Mouse (Mus musculus) kidney, embryonic 15.5 days (tissue): ENCODE measurements around the gene Il4. TPM values are rescaled to one million over a fixed set of nuclear protein-coding genes. Genes with fewer than 3 reads are reported as not detected.
"Not testable (repeated sequence)": the region's sequence is repeated elsewhere in the genome, so short reads cannot be mapped to it uniquely, and the experiment has no call there.

Experiments used
- ATAC-seq: fragments of 200-750 bp; cut with Nextera tagmentation; replicated peaks from 2 replicates; pipeline ENCODE4 v1.8.0; 2017; ENCODE audit warnings: moderate TSS enrichment; ENCODE audit not compliant: low FRiP score
- H3K27ac ChIP-seq: fragments of 300-500 bp; sonication (generic); 2 replicates; pipeline ENCODE4 v1.5.1; 2015; ENCODE audit warnings: mild to moderate bottlenecking, inconsistent platforms
- H3K27me3 ChIP-seq: fragments of 300-500 bp; sonication (generic); 2 replicates; pipeline ENCODE4 v1.6.1; 2015; ENCODE audit warnings: inconsistent platforms
- H3K36me3 ChIP-seq: fragments of 300-500 bp; sonication (generic); 2 replicates; pipeline ENCODE4 v1.6.1; 2015; ENCODE audit warnings: inconsistent platforms
- H3K4me1 ChIP-seq: fragments of 300-500 bp; sonication (generic); 2 replicates; pipeline ENCODE4 v1.6.1; 2015; ENCODE audit warnings: inconsistent platforms
- H3K4me2 ChIP-seq: fragments of 300-500 bp; sonication (generic); 2 replicates; pipeline ENCODE4 v1.6.1; 2015; ENCODE audit warnings: moderate library complexity, mild to moderate bottlenecking, inconsistent platforms
- H3K4me3 ChIP-seq: fragments of 300-500 bp; sonication (generic); replicated peaks from 2 replicates; pipeline ENCODE4 v1.5.1; 2015; ENCODE audit warnings: mild to moderate bottlenecking, inconsistent platforms
- H3K9ac ChIP-seq: fragments of 300-500 bp; sonication (generic); 2 replicates; pipeline ENCODE4 v1.6.1; 2015; ENCODE audit warnings: mild to moderate bottlenecking, inconsistent platforms
- H3K9me3 ChIP-seq: fragments of 300-500 bp; sonication (generic); replicated peaks from 2 replicates; pipeline ENCODE4 v1.6.1; 2016; ENCODE audit warnings: inconsistent platforms
- WGBS: fragments of 180-500 bp; shearing (Covaris S2); methylation state at CpG from one replicate; pipeline ENCODE4 v1.1.7; 2015; ENCODE audit warnings: mixed read lengths; 5-methylcytosine and 5-hydroxymethylcytosine counted together
- polyA plus RNA-seq: library from polyadenylated mRNA; unstranded; fragments of >200 nt; fragmentation: Nextera tagmentation; extraction: Ambion mirVana; gene quantifications from 2 replicates; pipeline ENCODE4 v1.2.1, GENCODE M21; 2015

The Il4 gene
- polyA plus RNA-seq, 1 experiment from 2014 or later = 1.2 TPM

DNA sequence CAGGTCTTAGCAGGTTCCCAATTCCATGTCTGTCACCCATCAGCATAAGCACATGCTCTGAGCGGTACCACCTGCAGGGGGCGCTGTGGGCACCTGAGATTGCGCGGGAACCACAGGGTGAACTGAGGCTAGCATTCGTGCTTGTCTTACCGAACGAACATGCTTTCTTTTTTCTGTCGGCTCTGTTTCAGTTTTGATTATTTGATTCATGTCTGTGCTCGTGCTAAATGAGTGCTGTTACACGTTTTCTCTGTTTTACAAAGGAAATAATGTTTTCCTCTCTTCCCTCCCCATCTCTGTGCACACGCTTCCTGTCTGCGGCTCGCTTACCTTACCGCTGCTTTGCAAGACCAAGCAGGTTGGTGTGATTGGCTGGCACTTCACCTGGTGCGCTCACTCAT, 28.1 kb downstream of the Il4 start:
- H3K36me3 ChIP-seq = peaks cover 83% of the 10 kb centered on the region
- no peak overlapping the region for H3K4me3 ChIP-seq
- H3K27ac ChIP-seq = no peak overlapping the region
- no peaks in the 10 kb centered on the region for H3K9me3 ChIP-seq
- 44% methylated on average over 15 of the region's 15 CpGs for WGBS
- H3K4me2 ChIP-seq = no peak overlapping the region
- H3K27me3 ChIP-seq = no peaks in the 10 kb centered on the region
- ATAC-seq = no peak
- no peak overlapping the region for H3K9ac ChIP-seq
- no peaks in the 10 kb centered on the region for H3K4me1 ChIP-seq

DNA sequence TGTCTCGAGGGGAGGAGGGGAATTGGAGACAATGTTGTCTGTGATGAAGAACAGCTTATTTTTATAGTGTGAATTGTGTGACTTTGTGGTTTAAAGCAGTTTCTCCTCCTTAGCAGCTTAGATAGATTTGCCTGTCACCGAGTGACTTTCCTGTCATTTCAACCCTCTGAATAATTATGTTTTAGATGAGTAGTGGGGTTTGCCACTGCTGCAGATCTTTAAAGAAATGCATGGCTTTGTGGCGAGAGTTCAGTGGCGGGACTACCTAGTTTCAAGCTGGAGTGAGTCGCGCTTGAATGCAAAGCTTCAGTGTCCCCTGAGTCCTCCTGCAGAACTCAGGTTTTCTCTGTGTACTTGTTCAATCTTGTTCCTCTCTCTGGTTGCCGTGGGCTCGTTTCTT, 30.2 kb downstream of the Il4 start:
- H3K36me3 ChIP-seq = peaks cover 78% of the 10 kb centered on the region
- H3K4me3 ChIP-seq = no peak overlapping the region
- no peak overlapping the region for H3K4me2 ChIP-seq
- no peaks in the 10 kb centered on the region for H3K27me3 ChIP-seq
- no peak for ATAC-seq
- no peak overlapping the region for H3K9ac ChIP-seq
- no peak overlapping the region for H3K27ac ChIP-seq
- no peaks in the 10 kb centered on the region for H3K9me3 ChIP-seq
- 83% methylated on average over 8 of the region's 8 CpGs for WGBS
- no peaks in the 10 kb centered on the region for H3K4me1 ChIP-seq

DNA sequence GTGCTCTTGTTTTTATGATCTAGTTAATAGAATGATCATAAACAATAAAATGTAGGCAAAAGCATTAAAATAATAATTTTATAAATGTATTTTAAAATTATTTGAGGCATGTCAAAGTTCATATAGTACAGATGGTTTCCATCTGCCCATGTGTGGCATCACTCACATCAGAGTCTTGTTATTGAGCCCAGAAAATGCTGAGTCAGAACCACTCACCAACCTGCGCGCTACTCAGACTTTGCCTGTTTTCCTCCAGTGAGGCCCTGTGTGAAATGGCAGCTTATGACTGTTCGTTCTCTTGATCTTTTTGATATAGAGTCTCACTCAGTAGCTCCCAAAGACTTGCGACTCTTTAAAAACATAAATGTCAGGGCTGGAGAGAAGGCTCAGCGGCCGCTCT, 33.0 kb downstream of the Il4 start:
- no peak for ATAC-seq
- Histone ChIP-seq H3K36me3 (peaks cover 76% of the 10 kb centered on the region), H3K4me3 (no peak overlapping the region)

DNA sequence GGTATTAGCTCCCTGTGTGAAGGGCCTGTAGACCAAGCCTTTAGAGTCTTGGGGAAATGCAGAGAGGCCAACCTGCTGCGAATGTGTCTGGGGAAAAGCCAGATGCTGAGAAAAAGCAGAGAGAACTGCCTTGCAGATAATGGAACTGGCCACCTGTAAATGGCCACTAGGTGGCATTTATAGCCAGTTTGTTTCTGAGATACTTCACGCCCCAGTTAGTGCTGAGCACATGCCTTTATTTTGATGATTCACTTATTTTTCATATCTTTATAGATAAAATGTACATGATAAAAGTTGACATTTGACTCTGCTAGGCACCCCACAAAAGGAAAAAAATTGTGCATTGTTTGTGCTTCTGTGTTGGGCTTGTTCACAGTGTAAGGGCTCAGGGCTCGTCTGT, 33.6 kb downstream of the Il4 start:
- Histone ChIP-seq H3K4me2 (no peak overlapping the region), H3K4me1 (no peaks in the 10 kb centered on the region), H3K27ac (no peak overlapping the region), H3K27me3 (no peaks in the 10 kb centered on the region), H3K4me3 (no peak overlapping the region), H3K36me3 (peaks cover 82% of the 10 kb centered on the region), H3K9ac (no peak overlapping the region), H3K9me3 (no peaks in the 10 kb centered on the region)
- ATAC-seq = no peak
- 54% methylated on average over 3 of the region's 3 CpGs for WGBS

More for the DNA sequence above, 33.0 kb downstream of the Il4 start:
- 90% methylated on average over 6 of the region's 6 CpGs for WGBS
- no peaks in the 10 kb centered on the region for H3K4me1 ChIP-seq
- no peaks in the 10 kb centered on the region for H3K9me3 ChIP-seq
- no peak overlapping the region for H3K9ac ChIP-seq
- H3K4me2 ChIP-seq = no peak overlapping the region
- no peaks in the 10 kb centered on the region for H3K27me3 ChIP-seq
- no peak overlapping the region for H3K27ac ChIP-seq

DNA sequence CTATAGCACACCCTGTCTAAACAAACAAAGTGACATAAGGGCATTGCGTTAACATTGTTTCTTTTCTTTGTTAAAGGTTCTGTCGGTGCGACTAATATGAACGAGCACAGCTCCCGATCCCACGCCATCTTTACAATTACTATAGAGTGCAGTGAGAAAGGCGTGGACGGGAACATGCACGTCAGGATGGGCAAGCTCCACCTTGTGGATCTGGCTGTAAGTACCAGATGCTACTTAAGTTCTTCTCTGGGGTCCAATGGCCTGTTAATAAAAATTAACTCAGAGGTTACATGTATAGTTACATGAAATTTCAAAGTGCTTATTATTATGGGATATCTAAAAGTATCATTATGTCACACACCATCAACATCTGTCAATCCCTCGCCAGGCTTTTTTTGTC, 35.3 kb downstream of the Il4 start:
- Histone ChIP-seq H3K9ac (no peak overlapping the region), H3K36me3 (peaks cover 79% of the 10 kb centered on the region), H3K9me3 (no peaks in the 10 kb centered on the region), H3K4me2 (no peak overlapping the region), H3K4me3 (no peak overlapping the region), H3K27ac (no peak overlapping the region), H3K27me3 (no peaks in the 10 kb centered on the region), H3K4me1 (no peaks in the 10 kb centered on the region)
- 82% methylated on average over 10 of the region's 10 CpGs for WGBS
- no peak for ATAC-seq

DNA sequence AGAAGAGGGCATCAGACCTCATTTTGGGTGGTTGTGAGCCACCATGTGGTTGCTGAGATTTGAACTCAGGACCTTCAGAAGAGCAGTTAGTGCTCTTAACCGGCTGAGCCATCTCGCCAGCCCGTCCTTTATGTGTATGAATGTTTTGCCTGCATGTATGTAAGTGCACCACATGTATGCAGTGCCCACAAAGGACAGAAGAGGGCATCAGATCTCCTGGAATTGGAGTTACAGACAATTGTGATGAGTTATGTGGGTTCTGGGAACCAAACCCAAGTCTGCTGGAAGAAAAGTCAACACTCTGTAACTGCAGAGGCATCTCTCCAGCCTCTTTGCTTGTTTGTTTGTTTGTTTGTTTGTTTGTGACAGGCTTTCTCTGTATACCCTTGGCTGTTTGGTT, 37.9 kb downstream of the Il4 start:
- ATAC-seq = no peak
- no peak overlapping the region for H3K4me2 ChIP-seq
- no peak overlapping the region for H3K4me3 ChIP-seq
- H3K9ac ChIP-seq = no peak overlapping the region
- no peaks in the 10 kb centered on the region for H3K9me3 ChIP-seq
- no peaks in the 10 kb centered on the region for H3K4me1 ChIP-seq
- no peaks in the 10 kb centered on the region for H3K27me3 ChIP-seq
- whole genome bisulfite sequencing = 96% methylated on average over 3 of the region's 3 CpGs
- H3K36me3 ChIP-seq = peaks cover 66% of the 10 kb centered on the region
- H3K27ac ChIP-seq = no peak overlapping the region

DNA sequence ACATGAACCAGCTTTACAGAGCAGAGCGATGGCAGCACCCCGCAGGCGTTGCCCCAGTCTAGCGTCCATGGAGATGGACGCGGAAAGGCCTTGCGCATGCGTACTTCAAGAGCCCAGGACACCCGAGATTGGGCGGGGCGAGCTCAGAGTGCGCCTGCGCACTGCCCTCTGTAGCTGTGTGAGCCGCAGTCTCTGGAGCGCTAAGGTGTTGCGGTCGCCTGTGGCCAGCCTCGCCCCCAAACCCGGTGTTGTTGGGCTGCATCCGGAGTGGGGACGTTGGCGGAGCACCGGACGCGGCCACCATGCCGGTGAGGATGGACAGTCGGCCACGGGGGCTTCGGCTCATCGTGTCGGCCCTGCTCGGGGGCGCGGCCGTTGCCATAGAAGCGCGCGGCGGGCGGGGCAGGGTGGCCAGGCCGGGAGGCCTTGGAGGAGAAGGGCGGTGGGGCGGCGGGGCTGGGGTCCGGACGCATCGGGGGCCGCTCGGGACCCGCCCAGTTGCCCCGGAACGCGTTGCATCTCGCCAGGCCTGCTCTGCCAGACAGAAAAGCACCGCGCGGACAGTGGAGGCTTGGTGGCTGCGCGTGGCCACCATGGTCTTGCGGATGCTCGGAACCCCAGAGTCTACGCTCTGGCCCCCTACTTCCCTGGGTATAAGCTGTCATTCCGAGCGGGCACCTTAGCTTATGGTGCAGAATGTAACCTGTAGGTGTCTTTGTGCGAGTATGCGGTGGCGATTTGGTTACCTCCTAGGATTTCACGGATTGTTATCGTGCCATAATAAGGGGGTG, 51.0 kb downstream of the Il4 start, which contains the start of gene Kif3a:
Kif3a (plus strand) TSS at position 156 of the 791 bp plus-strand sequence.
- Histone ChIP-seq H3K4me1 (peaks cover 11% of the 10 kb centered on the region), H3K27ac (peak within 1 kb of the TSS; percentile 73), H3K9ac (peak within 1 kb of the TSS; percentile 68), H3K4me3 (peak within 1 kb of the TSS; percentile 72), H3K4me2 (peak within 1 kb of the TSS; percentile 74), H3K27me3 (no peaks in the 10 kb centered on the region), H3K36me3 (peaks cover 11% of the 10 kb centered on the region), H3K9me3 (no peaks in the 10 kb centered on the region)
- under 1% methylated on average over 66 of the region's 69 CpGs for WGBS
- peak; percentile 98 for ATAC-seq

DNA sequence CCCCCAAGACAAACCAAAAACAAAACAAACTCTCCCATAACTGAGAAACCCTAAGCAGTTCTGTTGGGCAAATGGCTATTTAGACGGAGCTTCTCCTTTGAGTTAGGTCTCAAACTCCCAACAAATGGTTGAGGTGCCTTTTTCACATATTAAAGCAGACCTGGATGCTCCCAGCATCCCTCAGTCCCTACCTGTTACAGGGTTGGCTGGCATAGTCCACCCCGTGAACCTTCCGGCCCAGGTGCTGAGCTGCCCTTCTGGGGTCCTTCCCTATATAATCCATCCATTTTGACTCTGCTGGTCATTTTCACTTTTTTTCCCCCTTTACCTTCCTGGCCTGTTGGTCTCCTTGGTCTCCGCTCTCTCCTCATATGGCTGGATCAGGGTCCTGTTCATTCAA, 51.8 kb downstream of the Il4 start:
- Histone ChIP-seq H3K27ac (no peak overlapping the region), H3K9ac (0 out of 2 replicates have a peak overlapping the region, but pooled peaks have one; percentile 68), H3K27me3 (no peaks in the 10 kb centered on the region), H3K4me3 (peak overlapping the region; percentile 72), H3K4me1 (peaks cover 11% of the 10 kb centered on the region), H3K9me3 (no peaks in the 10 kb centered on the region), H3K36me3 (peaks cover 7% of the 10 kb centered on the region), H3K4me2 (peak overlapping the region; percentile 74)
- no peak for ATAC-seq
- WGBS = 87% methylated on average over 4 of the region's 4 CpGs

DNA sequence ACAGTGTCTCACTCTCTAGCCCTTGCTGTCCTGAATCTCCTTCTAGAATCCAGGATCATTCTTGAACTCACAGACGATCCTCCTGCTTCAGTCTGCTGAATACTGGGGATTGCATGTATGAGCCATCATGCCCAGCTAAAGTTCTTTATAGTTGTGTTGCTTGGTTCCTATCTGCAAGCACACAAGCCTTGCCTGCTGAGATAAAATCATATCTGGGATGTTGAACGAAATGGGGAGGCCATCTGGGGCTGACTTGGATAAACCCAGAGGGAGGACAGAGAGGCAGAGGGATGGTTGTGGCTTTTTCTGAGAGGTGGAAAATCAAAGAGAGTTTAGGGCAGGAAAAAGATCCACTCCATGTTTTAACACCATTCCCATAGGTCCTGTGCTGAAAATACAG, 56.5 kb downstream of the Il4 start:
- Histone ChIP-seq H3K36me3 (no peaks in the 10 kb centered on the region), H3K4me3 (no peak overlapping the region), H3K27me3 (no peaks in the 10 kb centered on the region), H3K9me3 (no peaks in the 10 kb centered on the region), H3K9ac (no peak overlapping the region), H3K27ac (no peak overlapping the region), H3K4me1 (peaks cover 4% of the 10 kb centered on the region; the same call in 1 of the 2 replicates), H3K4me2 (no peak overlapping the region)
- 79% methylated on average over 2 of the region's 2 CpGs for WGBS
- no peak for ATAC-seq

DNA sequence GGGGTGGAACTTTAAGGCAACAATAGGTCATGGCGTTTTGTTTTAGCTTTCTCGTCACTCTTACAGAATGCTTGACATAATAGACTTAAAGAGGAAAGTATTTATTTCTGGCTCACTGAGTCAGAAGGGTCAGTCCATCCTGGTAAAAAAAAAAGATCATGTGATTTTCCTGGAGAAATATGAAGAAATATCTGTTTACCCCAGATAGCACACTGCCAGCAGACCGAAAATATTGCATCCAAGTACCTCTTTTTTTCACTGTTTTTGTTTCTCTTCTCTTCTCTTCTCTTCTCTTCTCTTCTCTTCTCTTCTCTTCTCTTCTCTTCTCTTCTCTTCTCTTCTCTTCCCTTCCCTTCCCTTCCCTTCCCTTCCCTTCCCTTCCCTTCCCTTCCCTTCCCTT, 58.5 kb downstream of the Il4 start:
- H3K27ac ChIP-seq, H3K4me3 ChIP-seq, H3K9me3 ChIP-seq, H3K9ac ChIP-seq, H3K4me1 ChIP-seq, H3K27me3 ChIP-seq, H3K4me2 ChIP-seq, H3K36me3 ChIP-seq, ATAC-seq: not testable (repeated sequence)
- 90% methylated on average over 1 of the region's 3 CpGs for WGBS

DNA sequence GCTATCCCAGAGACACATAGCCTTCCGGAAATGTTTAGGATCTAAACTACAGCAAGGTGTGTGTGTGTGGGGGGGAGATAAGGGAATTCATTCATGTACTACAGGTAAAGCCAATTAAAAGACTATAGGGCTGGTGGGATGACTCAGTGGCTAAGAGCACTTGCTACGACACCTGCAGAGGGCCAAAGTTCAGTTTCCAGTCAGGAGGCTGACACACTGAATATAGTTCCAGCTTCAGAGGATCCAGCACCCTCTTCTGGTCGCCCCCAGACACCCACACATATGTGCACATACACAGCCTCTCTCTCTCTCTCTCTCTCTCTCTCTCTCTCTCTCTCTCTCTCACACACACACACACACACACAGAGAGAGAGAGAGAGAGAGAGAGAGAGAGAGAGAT, 60.5 kb downstream of the Il4 start:
- H3K4me1 ChIP-seq, H3K9me3 ChIP-seq, H3K36me3 ChIP-seq, ATAC-seq, H3K27me3 ChIP-seq, H3K4me2 ChIP-seq, H3K4me3 ChIP-seq, H3K9ac ChIP-seq, H3K27ac ChIP-seq: not testable (repeated sequence)
- WGBS = 87% methylated on average over 1 of the region's 3 CpGs

DNA sequence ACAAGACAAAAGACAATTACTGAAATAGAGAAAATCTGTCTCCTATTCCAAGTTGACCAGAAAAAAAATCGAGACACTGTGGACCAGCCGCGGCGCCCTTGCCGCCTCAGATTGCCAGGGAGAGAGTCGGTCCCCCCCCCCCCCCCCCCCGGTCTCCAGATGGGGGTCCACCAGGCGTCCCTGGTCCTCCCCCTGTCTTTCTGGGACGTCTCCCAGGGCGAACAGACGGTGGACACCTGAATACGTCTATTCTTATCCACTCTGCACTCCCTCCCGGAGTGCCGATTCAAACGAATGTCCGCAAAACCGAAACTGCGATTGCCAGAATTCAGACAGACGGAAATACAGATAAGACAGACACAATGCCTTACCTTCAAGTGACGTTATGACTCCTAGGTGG, 61.9 kb downstream of the Il4 start:
- not testable (repeated sequence) for H3K9ac ChIP-seq, H3K27me3 ChIP-seq, H3K4me1 ChIP-seq, H3K4me3 ChIP-seq, H3K9me3 ChIP-seq, H3K27ac ChIP-seq, H3K4me2 ChIP-seq, H3K36me3 ChIP-seq, ATAC-seq
- WGBS = 94% methylated on average over 10 of the region's 20 CpGs
